Mouse (Mus musculus): ENCODE results near the gene Cmtm5. TPM values are rescaled to one million over a fixed set of nuclear protein-coding genes. Genes with fewer than 3 reads are reported as not detected.
"Not testable (repeated sequence)": the region's sequence is repeated elsewhere in the genome, so short reads cannot be mapped to it uniquely, and the experiment has no call there.

Gene Cmtm5
- polyA plus RNA-seq, 1 experiment from 2014 or later, result 5.5 TPM

- Histone ChIP-seq H3K4me2 (replicated peaks) (no peak overlapping the region), H3K36me3 (no peaks in the 10 kb centered on the region), H3K27me3 (no peaks in the 10 kb centered on the region), H3K9ac (replicated peaks) (no peak overlapping the region), H3K4me1 (peaks cover 12% of the 10 kb centered on the region), H3K27ac (replicated peaks) (no peak overlapping the region), H3K4me3 (no peak overlapping the region), H3K9me3 (no peaks in the 10 kb centered on the region)
- 82% methylated on average over 15 of the region's 15 CpGs for WGBS
- no peak for ATAC-seq (replicated peaks)
Observed at GRCm38 (mm10) chr14:54938431-54939219, 2.6 kb downstream of the Cmtm5 start.

DNA sequence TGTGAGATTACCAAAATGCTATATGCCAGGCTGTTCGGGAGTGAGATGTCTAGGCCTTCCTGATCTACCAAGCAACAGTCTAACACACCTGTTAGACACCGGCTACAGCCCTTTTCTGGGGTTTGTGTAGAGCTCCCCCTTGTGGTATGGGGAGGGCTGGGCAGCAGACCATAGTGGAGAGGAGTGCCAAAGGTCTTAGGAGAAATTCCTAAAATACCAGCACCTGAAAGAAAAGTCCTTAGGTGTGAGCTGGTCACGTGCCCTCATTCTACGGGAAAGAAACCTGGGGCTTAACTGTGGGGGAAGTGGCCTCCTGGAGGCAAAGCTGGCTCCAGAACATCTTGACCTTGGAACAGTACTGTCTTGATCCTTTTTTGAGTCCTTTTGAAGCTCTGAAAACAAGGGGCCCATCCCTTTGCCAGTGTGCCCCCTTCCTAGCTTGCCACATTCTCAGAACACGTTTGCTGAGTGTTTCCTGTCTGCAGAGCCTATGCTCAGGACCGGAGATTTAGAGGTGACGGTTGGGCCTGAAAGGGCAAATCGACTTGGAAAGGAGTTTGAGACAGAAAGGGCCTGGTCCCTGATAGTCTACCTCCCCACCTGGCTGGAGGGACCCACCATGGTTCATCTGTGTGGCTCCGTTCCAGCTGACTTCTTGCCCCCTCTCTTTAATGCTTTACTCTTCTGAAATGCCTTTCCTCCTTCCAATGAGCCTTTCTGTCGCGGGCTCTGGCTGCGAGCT is 3.5 kb downstream of the Cmtm5 start:
- Histone ChIP-seq H3K4me2 (replicated peaks) (no peak overlapping the region), H3K36me3 (no peaks in the 10 kb centered on the region), H3K27ac (replicated peaks) (no peak overlapping the region), H3K4me3 (no peak overlapping the region), H3K9ac (replicated peaks) (no peak overlapping the region), H3K9me3 (no peaks in the 10 kb centered on the region), H3K4me1 (peaks cover 12% of the 10 kb centered on the region), H3K27me3 (no peaks in the 10 kb centered on the region)
- 51% methylated on average over 12 of the region's 12 CpGs for WGBS
- ATAC-seq (replicated peaks), result no peak

DNA sequence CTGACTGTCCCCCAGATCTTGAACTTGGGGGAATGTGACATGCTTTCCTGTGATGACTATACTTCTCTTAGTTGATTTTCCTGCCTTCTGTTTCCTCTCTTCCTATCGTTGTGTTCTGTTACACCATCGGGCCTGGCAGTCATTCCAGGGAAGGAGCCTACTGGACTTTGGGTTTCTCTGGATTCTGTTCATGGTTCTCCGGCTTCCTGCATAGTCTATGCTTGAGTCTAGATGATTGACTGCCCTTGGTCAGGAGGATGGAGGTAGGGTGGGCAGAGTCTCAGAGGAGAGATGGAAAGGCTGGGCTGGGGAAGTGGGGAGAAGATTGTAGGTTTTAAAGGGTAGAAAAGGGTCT is 4.1 kb downstream of the Cmtm5 start:
- 83% methylated on average over 3 of the region's 3 CpGs for WGBS
- ATAC-seq (replicated peaks), result no peak

GRCm38 (mm10) chr14:54941024-54941978 is 5.2 kb downstream of the Cmtm5 start:
- peaks cover 2% of the 10 kb centered on the region for H3K4me1 ChIP-seq
- 65% methylated on average over 13 of the region's 13 CpGs for WGBS
- H3K9me3 ChIP-seq, result no peaks in the 10 kb centered on the region
- H3K36me3 ChIP-seq, result no peaks in the 10 kb centered on the region
- H3K4me3 ChIP-seq, result no peak overlapping the region
- H3K27me3 ChIP-seq, result no peaks in the 10 kb centered on the region
- no peak overlapping the region for H3K27ac ChIP-seq (replicated peaks)
- no peak for ATAC-seq (replicated peaks)
- no peak overlapping the region for H3K9ac ChIP-seq (replicated peaks)
- no peak overlapping the region for H3K4me2 ChIP-seq (replicated peaks)

More for the DNA sequence above, 4.1 kb downstream of the Cmtm5 start:
- Histone ChIP-seq H3K4me3 (no peak overlapping the region), H3K27me3 (no peaks in the 10 kb centered on the region), H3K27ac (replicated peaks) (no peak overlapping the region), H3K36me3 (no peaks in the 10 kb centered on the region), H3K4me1 (peaks cover 12% of the 10 kb centered on the region), H3K9me3 (no peaks in the 10 kb centered on the region), H3K4me2 (replicated peaks) (no peak overlapping the region), H3K9ac (replicated peaks) (no peak overlapping the region)

GRCm38 (mm10) chr14:54942479-54942878 is 6.4 kb downstream of the Cmtm5 start:
- Histone ChIP-seq H3K4me2 (replicated peaks) (no peak overlapping the region), H3K9me3 (no peaks in the 10 kb centered on the region), H3K27me3 (no peaks in the 10 kb centered on the region), H3K4me3 (no peak overlapping the region), H3K9ac (replicated peaks) (no peak overlapping the region), H3K27ac (replicated peaks) (no peak overlapping the region), H3K4me1 (no peaks in the 10 kb centered on the region), H3K36me3 (no peaks in the 10 kb centered on the region)
- ATAC-seq (replicated peaks), result no peak
- WGBS, result 86% methylated on average over 8 of the region's 8 CpGs

- H3K27me3 ChIP-seq, result no peaks in the 10 kb centered on the region
- no peaks in the 10 kb centered on the region for H3K9me3 ChIP-seq
- no peak overlapping the region for H3K4me3 ChIP-seq
- no peak overlapping the region for H3K9ac ChIP-seq (replicated peaks)
- H3K36me3 ChIP-seq, result no peaks in the 10 kb centered on the region
- WGBS, result 97% methylated on average over 7 of the region's 7 CpGs
- H3K4me2 ChIP-seq (replicated peaks), result no peak overlapping the region
- no peak overlapping the region for H3K27ac ChIP-seq (replicated peaks)
- no peak for ATAC-seq (replicated peaks)
- no peaks in the 10 kb centered on the region for H3K4me1 ChIP-seq
Observed at GRCm38 (mm10) chr14:54943971-54944370, 7.9 kb downstream of the Cmtm5 start.

DNA sequence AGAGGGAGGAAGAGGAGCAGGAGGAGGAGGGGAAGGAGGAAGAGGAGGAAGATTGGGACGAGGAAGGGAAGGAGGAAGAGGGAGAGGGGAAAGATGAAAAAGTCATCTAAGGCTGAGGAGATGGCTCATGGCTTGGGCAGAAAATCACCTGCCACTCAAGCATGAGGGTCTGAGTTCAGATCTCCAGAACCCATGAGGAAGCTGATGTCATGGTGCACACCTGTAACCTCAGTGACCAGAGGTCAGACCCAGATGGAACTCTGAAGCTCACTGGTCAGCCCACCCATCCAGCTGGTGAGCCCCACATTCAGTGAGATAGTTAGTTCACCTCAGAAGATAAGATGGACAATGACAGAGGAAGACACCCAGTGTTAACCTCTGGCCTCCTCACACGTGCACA is 8.9 kb downstream of the Cmtm5 start:
- no peak overlapping the region for H3K9ac ChIP-seq (replicated peaks)
- ATAC-seq (replicated peaks), result no peak
- no peaks in the 10 kb centered on the region for H3K9me3 ChIP-seq
- no peaks in the 10 kb centered on the region for H3K4me1 ChIP-seq
- no peak overlapping the region for H3K4me2 ChIP-seq (replicated peaks)
- no peaks in the 10 kb centered on the region for H3K36me3 ChIP-seq
- no peaks in the 10 kb centered on the region for H3K27me3 ChIP-seq
- no peak overlapping the region for H3K4me3 ChIP-seq
- no peak overlapping the region for H3K27ac ChIP-seq (replicated peaks)
- 66% methylated on average over 2 of the region's 2 CpGs for WGBS

DNA sequence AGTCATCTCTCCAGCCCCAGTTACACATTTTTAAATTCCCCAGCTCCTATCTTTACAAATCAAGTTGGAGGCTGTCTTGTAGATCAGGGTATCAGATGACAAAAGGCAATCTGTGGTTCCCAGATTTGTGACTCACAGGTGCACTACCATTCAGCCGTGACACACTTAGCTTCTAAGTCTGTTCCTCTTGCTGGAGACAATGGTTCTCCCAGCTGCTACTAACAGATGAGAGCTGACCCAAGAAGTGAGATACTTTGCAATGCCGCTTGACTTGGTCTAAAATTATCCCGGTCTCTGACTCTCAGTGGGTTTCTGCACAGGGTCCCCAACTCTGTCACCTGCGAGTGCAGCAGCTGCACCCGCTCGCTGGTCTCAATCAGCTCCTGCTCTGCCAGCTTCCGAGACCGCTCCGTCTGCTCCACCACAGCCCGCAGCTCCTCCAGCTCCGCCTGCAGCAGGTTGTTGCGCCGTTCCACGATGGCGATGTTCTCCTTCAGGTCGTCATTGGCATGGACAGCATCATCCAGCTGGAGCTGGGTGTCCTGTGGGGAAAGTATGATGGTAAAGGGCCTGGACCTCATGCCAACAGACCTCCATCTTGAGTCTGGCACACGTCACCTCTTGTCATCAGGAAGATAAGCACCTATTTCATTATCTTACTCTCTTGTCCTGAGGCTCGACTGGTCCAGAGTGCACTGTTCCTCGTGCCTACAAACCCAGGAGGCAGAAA is 10.1 kb downstream of the Cmtm5 start:
- no peaks in the 10 kb centered on the region for H3K36me3 ChIP-seq
- H3K4me1 ChIP-seq, result no peaks in the 10 kb centered on the region
- no peak overlapping the region for H3K27ac ChIP-seq (replicated peaks)
- no peaks in the 10 kb centered on the region for H3K27me3 ChIP-seq
- ATAC-seq (replicated peaks), result no peak
- H3K4me3 ChIP-seq, result no peak overlapping the region
- no peak overlapping the region for H3K9ac ChIP-seq (replicated peaks)
- H3K9me3 ChIP-seq, result no peaks in the 10 kb centered on the region
- 85% methylated on average over 19 of the region's 19 CpGs for WGBS
- H3K4me2 ChIP-seq (replicated peaks), result no peak overlapping the region

- not testable (repeated sequence) for H3K36me3 ChIP-seq, H3K9me3 ChIP-seq
Observed at GRCm38 (mm10) chr14:54947008-54947407, 10.9 kb downstream of the Cmtm5 start.

GRCm38 (mm10) chr14:54948781-54949180 is 12.7 kb downstream of the Cmtm5 start:
- ATAC-seq (replicated peaks), result no peak
- no peaks in the 10 kb centered on the region for H3K9me3 ChIP-seq

More at GRCm38 (mm10) chr14:54947008-54947407, 10.9 kb downstream of the Cmtm5 start:
- not testable (repeated sequence) for H3K27ac ChIP-seq (replicated peaks); H3K9ac ChIP-seq (replicated peaks); ATAC-seq (replicated peaks); H3K4me3 ChIP-seq; H3K4me1 ChIP-seq; H3K27me3 ChIP-seq; H3K4me2 ChIP-seq (replicated peaks)
- 91% methylated on average over 11 of the region's 11 CpGs for WGBS

DNA sequence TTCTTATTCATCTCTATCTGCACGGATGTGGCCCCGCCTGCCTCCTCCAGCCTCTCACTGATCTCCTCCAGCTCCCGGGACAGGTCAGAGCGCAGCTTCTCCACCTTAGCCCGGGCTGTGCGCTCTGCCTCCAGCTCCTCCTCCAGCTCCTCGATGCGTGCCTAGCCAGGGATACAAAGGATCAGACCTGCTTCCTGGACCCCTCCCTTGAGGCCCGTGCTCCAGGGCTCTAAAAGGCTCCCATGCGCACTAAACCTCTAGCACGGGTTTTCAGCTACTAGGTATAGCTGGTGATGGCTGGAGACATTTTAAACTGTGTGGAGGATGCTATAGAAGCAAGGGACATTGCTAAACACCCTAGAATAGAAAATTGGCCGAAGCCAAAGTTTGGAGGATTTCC is 14.4 kb downstream of the Cmtm5 start:
- no peak for ATAC-seq (replicated peaks)
- Histone ChIP-seq H3K27me3 (no peaks in the 10 kb centered on the region), H3K9ac (replicated peaks) (no peak overlapping the region), H3K36me3 (no peaks in the 10 kb centered on the region), H3K27ac (replicated peaks) (no peak overlapping the region), H3K4me2 (replicated peaks) (no peak overlapping the region), H3K4me3 (no peak overlapping the region), H3K4me1 (no peaks in the 10 kb centered on the region), H3K9me3 (no peaks in the 10 kb centered on the region)
- WGBS, result 65% methylated on average over 12 of the region's 12 CpGs

More at GRCm38 (mm10) chr14:54948781-54949180, 12.7 kb downstream of the Cmtm5 start:
- 95% methylated on average over 9 of the region's 9 CpGs for WGBS
- H3K27ac ChIP-seq (replicated peaks), result no peak overlapping the region
- no peak overlapping the region for H3K4me3 ChIP-seq
- H3K36me3 ChIP-seq, result no peaks in the 10 kb centered on the region
- no peak overlapping the region for H3K9ac ChIP-seq (replicated peaks)
- no peak overlapping the region for H3K4me2 ChIP-seq (replicated peaks)
- H3K27me3 ChIP-seq, result no peaks in the 10 kb centered on the region
- no peaks in the 10 kb centered on the region for H3K4me1 ChIP-seq
